Mouse (Mus musculus): ENCODE results near the gene Tomm20.
"Not testable (repeated sequence)": the region's sequence is repeated elsewhere in the genome, so short reads cannot be mapped to it uniquely, and the experiment has no call there.

Tomm20 gene

DNA sequence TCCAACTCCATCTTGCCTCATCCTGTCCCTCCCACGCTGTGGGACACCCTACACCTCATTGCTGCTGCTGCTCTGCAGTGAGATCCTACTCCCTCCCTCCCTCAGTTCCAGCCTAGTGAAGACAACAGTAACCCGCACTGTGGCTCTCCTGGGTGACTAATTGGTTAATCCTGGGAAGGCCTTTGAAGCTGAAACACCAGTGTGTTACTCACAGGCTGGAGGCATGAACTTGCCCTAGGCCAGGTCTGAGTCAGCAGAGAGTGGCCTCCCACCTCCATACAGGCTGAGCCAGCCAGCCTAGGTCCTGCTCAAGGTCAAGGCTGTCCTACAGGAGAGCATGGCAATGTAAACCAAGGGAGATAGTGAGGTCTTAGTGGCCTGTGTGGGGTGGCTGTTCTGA is 26.4 kb downstream of the Tomm20 start:
- no peak for DNase-seq (ENCODE audit: low read depth, low spot score)

DNA sequence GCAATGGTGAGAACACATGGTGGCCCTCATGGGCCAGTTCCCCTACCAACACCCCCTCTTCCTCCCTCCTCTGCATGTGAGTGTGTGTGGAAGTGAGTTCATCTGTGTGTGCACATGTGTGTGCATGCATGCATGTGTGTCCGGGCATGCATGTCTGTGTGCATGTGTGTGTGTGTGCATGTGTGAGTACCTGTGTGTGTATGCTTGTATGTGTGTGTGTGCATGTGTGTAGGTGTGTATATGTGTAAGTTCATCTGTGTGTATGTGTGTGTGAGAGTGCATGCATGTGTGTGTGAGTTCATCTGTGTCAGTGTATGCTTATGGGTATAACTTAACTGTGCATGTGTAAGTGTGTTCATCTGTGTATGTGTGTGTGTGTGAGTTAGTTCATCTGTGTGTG is 27.3 kb downstream of the Tomm20 start:
- no peak for DNase-seq (ENCODE audit: low read depth, low spot score)

DNA sequence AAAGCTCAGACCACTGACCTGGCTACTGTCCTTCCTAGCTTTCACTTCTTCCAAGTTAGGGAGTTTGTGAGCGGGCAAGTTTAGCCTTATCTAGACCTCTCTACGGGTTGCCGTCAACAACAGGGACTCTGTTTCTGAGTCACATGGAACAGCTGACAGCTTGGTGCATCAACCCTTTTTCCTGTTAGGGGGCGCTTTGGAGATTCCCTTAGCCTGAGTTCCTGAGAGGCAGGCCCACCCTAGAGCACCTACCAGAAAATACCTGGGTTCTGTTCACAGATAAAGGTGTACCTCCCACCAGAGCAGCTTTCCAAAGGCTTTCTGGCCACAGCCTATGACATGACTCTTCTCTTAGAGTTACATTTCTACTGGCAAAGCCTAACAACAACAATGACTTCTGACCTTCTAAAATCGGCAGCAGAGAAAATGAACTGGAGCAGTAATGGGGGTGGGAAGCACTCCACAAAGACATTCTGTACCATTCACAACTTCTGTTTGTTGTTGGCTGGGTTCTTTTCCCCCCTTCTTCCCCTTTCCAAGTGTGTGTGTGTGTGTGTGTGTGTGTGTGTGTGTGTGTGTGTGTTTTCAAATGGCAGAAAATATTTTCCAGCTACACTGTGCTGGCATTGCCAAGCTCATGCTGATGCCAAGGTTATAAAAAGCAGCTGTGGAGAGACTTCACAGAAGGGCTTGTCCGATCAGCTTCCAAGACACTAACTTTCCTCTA is 28.3 kb downstream of the Tomm20 start:
- no peak for DNase-seq (ENCODE audit: low read depth, low spot score)

DNA sequence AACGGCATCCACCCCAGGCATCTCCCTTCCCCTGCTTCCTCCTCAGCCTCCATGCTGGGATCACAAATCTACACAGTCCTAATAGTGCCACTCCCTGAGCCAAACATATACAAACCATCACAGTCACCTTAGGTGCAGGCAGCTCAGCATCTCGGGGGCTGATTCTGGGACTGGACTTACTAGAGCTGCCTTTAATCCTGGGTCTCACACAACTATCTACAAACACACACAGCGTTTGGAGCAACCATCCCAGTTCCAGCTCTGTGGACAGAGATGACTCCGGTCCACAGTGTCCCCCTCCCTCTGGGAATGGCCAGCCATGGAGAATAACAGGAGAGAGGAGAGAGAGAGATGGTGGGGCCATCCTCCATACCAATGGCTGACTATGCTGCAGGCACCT is 29.0 kb downstream of the Tomm20 start:
- DNase-seq (ENCODE audit: low read depth, low spot score): no peak

DNA sequence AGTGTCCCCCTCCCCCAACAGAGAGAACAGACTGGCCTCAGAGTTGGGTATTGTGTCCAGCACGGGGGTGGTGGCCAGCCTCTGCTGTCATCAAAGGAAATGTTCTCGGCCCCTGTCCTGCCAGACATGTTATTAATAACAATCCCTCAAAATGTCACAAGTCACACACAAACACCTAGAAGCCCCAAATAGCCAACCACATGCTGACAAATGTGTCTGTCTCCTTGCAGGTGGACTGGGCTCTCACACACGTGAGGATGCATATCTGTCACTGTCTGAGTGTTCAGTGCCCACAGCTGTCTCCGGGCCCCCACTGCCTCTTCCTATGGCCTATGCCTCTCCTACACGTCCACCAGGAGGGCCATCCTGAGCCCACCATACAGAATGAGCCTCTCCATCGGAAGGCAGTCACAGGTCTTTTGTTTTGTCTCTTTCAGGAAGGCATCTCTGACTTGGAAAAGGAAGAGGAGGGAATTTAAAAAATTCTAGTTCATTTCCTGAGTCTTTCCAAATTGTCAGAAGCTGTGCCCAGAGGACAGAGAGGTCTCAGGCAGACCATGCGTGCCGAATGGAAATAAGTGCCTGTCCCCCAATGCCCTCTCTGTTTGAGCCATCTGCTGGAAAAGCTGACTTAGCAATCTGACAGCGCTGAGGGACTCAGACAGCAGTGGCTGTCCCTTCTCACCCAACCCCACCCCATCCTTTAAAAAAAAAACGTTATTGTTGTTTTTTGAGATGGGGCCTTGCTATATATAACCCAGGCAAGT is 30.9 kb downstream of the Tomm20 start:
- no peak for DNase-seq (ENCODE audit: low read depth, low spot score)

DNA sequence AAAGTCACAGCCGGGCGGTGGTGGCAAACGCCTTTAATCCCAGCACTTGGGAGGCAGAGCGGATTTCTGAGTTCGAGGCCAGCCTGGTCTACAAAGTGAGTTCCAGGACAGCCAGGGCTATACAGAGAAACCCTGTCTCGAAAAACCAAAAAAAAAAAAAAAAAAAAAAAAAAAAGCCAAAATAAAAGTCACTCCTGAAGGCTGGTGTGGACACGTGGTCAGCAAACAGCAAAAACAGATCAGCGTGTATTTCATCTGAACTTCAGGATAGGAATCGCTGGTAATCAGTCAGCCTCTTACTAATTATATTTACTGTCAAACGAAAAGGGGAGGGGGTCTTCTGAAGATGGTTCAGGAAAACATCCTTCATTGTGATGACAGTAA is 31.5 kb downstream of the Tomm20 start:
- not testable (repeated sequence) for DNase-seq (ENCODE audit: low read depth, low spot score)

DNA sequence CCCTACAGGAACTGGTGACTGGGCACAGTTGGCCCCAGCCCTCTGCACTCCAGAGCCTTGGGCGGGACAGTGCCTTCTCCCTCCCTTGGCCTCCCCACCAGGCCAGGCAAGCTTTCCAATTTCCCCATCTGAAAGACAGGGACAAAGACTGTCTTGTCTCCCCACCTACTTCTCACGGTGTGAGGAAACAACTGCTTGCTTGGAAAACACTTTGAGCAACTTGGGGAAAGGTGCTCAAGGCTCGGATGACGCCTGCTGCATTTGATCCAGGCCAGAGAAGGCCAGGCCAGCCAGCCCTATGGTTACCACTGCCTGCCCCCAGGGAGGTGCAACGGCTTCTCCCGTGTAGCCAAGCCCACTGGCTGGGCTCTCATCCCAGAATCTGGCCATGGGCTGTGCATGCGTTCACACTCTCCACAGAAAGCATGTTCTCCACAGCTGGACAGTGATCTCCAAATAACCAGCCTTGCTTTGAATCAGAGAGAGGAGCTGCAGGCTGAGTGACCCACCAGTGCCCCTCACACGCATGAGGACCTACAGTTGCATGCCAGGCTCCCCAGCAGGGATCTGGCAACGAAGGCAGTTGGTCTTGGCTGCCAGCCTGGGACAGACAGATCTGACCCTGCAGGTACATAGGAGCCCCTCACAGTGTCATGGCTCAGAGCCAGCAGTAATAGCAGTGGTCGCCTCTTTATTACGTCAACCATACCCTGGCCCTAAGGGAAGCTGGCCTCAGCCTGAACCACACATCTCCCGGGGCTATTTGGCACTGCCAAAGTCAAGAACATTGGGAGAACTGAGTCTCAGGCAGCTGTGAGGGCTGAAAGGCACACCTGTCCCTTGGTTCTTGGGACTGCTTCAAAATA is 32.2 kb downstream of the Tomm20 start:
- DNase-seq (ENCODE audit: low read depth, low spot score): no peak

DNA sequence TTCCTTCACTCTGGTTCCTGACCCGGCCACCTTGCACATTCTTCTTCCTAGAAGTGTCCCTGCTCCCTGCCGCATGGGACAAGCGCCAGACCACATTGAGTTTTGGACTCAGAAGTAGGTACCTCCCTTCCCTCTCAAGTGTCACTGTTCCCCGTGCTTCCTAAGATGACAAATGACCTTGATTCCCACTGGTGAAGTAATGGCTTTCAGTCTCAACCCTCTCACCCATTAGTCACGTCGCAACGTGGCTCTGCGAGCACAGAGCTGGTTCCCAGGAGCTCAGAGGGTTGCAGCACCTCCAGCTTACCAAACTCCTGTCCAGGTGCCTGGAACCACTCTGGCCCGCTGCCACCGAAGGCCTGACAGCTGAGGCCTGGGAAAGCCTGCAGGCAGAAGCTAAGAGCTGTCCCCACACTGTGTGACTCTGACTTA is 36.3 kb downstream of the Tomm20 start:
- no peak for DNase-seq (ENCODE audit: low read depth, low spot score)

DNA sequence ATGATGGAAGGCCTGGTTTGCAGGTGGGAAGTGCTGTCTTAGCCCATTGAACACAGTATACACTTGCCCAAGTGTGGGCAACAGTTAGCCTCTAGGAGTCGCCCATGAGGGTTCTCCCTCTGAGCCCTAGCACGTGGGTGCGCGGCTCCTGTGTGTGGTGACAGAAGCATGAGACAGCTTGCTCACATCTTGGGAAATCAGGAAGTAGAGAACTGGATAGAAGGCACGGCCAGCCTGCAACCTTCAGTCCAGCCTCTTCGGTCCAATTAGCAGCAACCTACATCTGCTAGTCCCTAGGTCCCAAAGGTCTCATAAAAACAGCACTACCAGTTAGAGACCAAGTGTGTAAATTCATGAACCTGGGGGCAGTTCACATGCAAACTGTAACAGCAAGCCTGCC is 36.8 kb downstream of the Tomm20 start:
- no peak for DNase-seq (ENCODE audit: low read depth, low spot score)

DNA sequence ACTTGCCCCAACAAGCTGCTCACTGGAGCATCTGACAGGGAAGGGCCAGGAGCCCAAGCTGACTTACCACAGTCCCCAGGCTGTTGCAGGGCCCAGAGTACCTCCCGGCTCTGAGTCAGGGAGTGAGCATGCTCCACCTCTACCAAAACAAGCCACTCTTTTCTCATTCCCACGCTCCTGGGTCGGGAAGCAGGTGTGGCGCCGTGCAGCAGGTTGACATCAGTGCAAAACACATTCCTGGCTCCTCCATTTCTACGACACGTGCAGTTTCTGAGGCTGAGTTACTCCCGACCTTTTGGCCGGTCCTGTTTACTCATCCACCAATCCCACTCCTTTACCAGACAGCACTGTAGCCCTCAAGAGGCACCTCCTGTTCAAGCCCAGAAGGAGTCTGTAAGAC is 37.7 kb downstream of the Tomm20 start:
- no peak for DNase-seq (ENCODE audit: low read depth, low spot score)

DNA sequence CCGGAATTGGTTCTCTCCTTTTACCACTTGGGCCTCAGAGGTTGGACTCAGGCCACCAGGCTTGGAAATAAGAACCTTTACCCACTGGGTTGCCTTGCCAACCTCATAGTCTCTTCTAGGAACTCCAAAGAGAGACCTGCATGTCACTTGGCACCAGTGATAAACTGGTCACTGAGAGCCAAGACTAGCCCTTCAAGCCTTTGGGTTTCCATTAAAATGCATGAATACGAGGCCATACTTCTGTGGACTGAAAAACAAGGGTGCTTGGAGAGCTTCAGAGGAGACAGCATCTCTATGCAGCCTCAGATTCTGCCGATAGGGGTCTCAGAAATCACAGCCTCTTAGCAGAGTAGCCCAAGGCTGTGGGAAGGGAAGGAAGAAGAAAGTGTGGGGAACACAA is 38.3 kb downstream of the Tomm20 start:
- no peak for DNase-seq (ENCODE audit: low read depth, low spot score)

DNA sequence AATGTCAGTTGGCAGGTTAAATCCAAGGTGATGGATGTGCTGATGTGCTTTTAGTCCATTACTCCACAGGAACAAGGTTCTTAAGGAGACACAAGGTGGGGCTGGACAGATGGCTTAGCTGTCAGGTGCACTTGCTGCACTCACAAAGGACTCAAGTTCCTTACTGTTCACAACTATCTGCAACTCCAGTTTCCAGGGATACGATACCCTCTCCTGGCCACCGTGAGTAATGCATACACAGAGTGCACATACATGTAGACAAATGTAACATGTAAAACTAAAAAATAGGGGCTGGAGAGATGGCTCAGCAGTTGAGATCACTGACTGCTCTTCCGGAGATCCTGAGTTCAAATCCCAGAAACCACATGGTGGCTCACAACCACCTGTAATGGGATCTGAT is 40.3 kb downstream of the Tomm20 start:
- DNase-seq (ENCODE audit: low read depth, low spot score): no peak

DNA sequence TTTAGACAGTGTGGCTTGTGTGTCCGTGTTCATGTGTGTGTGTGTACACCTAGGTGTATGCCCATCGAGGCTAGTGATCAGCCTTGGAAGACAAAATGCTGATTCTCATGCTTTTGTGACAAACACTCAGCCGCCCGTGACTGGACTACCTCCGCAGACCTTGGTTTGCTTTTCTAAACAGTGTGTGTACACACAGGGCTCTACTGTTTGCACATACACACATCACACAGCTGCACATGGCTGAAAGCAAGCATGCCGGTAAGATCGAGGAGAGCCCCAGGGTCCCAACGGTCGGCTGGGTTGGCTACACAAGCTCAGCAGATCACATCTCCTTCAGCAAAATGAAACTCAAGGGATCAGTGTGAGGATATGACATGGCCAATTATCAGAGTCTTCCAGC is 41.7 kb downstream of the Tomm20 start:
- no peak for DNase-seq (ENCODE audit: low read depth, low spot score)

DNA sequence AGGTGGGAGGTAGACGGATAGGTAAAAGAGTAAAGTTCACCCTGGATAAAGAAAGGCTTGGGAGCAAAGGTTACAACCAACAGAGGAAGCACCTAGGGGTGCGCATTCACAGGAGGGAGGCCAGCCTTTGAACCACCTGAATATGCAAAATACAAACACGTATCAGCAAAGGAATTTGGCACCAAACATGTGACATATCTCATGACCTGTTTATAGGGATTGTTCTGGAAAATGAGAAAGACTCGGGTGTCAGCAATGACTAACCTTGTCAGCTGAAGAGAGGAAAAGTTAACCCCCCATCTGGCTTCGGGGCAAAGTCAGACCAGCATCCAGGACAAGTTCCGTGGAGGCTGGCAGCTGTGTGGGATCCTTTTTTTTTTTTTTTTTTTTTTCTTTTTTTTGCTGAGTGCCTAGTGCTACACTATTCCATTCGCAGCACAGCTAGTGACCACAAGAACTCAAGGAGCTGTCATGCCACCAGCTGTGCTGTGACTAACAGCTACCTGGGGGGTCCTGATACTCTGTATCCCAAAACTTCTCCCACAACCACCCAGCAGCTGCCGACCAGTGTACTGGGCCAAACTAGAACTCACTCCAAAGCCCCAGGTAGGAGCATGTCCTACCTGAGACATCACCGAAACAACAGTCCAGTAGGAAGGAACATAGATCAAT is 42.3 kb downstream of the Tomm20 start:
- DNase-seq (ENCODE audit: low read depth, low spot score): no peak

DNA sequence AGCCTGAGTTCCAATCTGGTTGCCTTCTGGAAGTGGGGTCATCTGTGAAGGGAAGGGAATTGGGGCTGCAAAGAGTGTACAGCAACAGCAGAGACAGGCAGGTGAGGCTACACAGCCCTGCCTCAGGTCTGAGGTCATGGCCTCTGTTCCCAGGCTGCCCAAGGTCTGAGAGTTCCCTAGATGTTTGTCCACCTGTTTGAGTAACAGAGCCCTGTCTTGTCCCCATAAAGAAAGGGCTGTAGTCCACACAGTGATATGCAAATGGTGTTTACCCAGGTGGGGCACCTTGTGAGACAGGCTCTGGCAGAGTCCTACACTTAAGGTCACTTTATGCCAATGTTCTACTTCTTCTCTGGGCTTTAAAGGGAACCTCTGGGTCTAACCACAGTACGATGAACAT is 44.0 kb downstream of the Tomm20 start:
- no peak for DNase-seq (ENCODE audit: low read depth, low spot score)

DNA sequence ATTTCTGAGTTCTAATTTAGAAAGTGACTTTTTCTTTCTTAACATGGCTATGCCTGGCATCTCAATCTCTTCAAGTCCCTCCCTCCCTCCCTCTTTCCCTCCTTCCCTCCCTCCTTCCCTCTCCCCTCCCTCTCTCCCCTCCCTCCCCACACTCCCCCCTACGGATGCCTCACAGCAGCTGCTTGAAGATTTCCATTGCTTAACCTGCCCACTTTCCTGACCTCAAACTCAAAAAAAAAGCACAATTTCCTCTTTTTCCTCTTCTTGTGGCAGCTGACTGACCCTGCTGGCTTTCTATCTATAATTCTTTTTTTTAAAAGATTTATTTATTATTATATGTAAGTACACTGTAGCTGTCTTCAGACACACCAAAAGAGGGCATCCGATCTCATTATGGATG is 44.6 kb downstream of the Tomm20 start:
- DNase-seq (ENCODE audit: low read depth, low spot score): no peak

DNA sequence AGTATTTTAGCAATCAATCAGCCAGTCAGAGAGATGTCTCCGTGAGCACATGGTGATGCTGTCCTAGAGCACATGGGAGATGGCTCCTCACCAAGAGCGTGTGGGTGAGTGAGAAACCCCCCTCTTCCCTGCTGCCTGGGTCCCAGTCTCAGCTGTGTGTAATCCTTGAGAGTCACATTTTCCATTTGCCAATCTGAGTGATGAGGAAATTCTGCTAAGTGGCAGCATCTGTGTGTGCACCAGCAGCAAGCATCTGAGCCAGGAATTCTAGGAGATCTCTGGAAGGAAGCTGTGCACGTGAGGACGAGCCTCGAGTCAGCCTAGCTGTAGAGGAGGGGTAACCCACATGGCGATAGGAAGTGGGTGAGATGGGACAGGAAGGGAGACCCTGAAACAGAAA is 50.5 kb downstream of the Tomm20 start:
- DNase-seq (ENCODE audit: low read depth, low spot score): no peak

DNA sequence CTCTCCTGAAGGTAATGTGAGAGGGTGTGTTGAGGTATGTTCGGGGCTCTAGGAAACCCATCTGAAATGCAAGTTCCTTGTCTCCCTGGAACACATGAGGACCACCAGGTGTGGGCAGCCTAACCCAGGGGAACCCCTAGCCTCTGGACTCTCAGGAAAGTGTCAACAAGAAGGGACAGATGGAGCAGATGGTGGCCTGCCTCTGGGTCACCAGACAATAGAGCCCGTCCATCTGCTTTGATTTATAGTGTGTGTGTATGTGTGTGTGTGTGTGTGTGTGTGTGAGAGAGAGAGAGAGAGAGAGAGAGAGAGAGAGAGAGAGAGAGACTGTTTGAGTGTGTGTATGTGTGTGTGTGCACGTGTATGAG is 58.0 kb downstream of the Tomm20 start:
- no peak for DNase-seq (ENCODE audit: low read depth, low spot score)

DNA sequence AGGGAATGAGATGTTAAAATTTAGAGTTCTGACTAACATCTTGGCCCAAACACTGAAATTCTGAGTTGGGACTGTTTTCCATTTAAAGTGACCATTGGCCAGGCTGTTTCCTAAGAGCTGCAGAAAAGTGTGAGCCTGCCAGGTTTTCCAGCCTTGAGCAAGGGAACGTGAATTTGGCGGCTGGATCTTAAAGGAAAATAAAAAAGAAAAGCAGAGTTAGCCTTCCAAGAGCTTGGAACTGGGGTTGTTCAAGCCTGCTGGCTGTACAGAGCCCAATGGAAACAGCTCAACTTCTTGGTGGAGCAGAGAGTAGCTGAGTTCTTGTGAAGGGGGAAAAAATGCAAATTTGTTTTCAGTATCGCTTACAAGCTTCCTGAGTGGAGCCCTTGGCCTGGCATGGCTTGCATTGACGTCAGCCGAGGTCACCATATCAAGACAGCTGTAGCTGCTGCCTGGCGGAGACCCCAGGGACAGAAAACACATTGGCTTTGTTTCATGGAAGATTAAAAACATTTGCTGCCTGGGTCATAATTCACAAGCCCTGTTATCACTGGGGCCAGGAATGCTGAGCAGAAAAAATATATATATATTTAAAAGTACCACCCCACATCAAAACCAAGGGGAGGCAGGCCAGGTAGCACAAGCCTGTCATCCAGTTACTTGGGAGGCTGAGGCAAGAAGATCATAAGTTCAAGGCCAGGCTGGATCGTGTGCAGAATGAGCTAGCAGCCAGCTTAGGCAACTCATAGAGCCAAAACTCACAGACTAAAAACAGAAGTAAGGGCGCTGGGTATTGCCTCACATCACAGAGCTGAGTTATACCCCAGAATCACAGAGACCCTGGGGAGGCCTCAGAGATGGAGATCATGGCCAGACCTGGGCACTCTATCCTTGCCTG is 58.7 kb downstream of the Tomm20 start:
- no peak for DNase-seq (ENCODE audit: low read depth, low spot score)

DNA sequence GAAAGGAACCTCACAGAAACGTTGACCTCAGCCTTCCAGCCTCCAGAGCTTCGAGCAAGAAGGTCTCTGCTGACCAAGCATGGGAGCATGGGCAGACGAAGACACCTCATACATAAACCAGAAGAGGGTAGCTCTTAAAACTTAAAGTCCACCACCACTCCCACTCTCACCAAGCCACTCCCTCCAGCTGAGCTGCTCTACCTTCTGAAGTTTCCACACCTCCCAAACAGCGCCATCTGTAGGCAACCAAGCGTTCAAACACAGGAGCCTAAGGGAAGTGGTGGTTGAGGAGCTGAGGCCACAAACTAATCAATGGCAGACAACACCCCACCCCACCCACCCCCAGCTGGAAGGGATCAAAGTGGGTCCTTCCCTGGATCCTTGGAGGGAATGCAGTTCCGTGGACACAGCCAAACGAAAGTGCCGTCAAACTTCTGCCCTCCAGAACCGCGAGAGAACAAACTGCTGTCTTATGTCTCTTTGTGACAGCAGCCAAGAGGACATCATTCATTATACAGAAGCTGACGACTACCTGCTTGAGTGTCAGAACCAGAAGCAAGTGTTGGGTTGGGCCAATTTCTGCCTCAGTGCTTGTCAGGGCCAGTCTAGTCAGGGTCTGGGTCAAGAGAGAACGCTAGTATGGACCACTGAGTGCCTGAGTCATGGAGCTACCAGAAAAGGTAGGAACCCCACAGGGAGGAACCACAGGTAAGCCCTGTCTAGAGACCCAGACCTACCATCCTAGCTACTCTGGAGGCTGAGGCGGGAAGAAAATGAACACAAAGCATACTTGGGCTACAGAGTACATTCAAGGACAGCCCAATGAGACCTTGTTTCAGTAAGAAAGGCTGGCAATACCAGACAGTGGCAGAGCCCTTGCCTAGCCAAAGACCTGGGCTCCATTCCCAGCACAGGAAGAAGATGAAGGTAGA is 59.8 kb downstream of the Tomm20 start:
- DNase-seq (ENCODE audit: low read depth, low spot score): no peak
